Mouse (Mus musculus) ES-Bruce4 (cell line): ENCODE measurements around the gene Ttyh1. TPM values are rescaled to one million over a fixed set of nuclear protein-coding genes. Genes with fewer than 3 reads are reported as not detected.

ENCODE experiments used
- H3K27ac ChIP-seq: 2 replicates; pipeline ENCODE4 v1.5.1; 2012; ENCODE audit warnings: low read length, inconsistent platforms; ENCODE audit not compliant: insufficient read depth
- H3K27me3 ChIP-seq: 2 replicates; pipeline ENCODE4 v1.6.1; 2012; ENCODE audit warnings: mild to moderate bottlenecking, low read length, inconsistent platforms; ENCODE audit not compliant: control insufficient read depth, poor library complexity, insufficient read depth, severe bottlenecking
- H3K36me3 ChIP-seq: 2 replicates; pipeline ENCODE4 v1.6.1; 2012; ENCODE audit warnings: inconsistent platforms, mild to moderate bottlenecking, low read length, moderate library complexity; ENCODE audit not compliant: control insufficient read depth, poor library complexity, insufficient read depth, severe bottlenecking
- H3K4me1 ChIP-seq: one replicate; pipeline ENCODE4 v1.8.1; 2011; ENCODE audit warnings: low read length; ENCODE audit not compliant: control insufficient read depth, insufficient read depth
- H3K4me3 ChIP-seq: 2 replicates; pipeline ENCODE4 v1.5.1; 2011; ENCODE audit warnings: low read depth, mild to moderate bottlenecking, low read length
- H3K9ac ChIP-seq: 2 replicates; pipeline ENCODE4 v1.6.1; 2012; ENCODE audit warnings: low read depth, mild to moderate bottlenecking, inconsistent platforms; ENCODE audit not compliant: poor library complexity, severe bottlenecking
- H3K9me3 ChIP-seq: replicated peaks from 2 replicates; pipeline ENCODE4 v1.6.1; 2012; ENCODE audit warnings: mild to moderate bottlenecking, low read length, inconsistent platforms; ENCODE audit not compliant: control insufficient read depth, poor library complexity, insufficient read depth, severe bottlenecking
- CTCF ChIP-seq: IDR thresholded peaks from one replicate; pipeline ENCODE4 v1.8.1; 2011; ENCODE audit warnings: low read depth, low read length
- EP300 ChIP-seq: IDR thresholded peaks from 2 replicates; pipeline ENCODE4 v1.6.1; 2011; ENCODE audit warnings: low read depth, low read length; ENCODE audit not compliant: insufficient read depth
- POLR2A ChIP-seq: IDR thresholded peaks from one replicate; pipeline ENCODE4 v1.8.1; 2011; ENCODE audit warnings: low read length; ENCODE audit not compliant: insufficient read depth
- polyA plus RNA-seq: library from polyadenylated mRNA; stranded (reverse); fragments of >200 nt; gene quantifications from 2 replicates; pipeline ENCODE4 v1.2.4, GENCODE M21; 2011; ENCODE audit warnings: low read depth; ENCODE audit not compliant: missing spikeins, insufficient read depth, insufficient read length

Ttyh1 gene
- polyA plus RNA-seq, 1 experiment, result 22.1 TPM

- Histone ChIP-seq H3K4me3 (peak overlapping the region; percentile 43), H3K27me3 (no peaks in the 10 kb centered on the region), H3K27ac (no peak overlapping the region; the same call in 1 of the 2 replicates), H3K9me3 (no peaks in the 10 kb centered on the region), H3K9ac (peak overlapping the region; percentile 49), H3K4me1 (peaks cover 2% of the 10 kb centered on the region), H3K36me3 (no peaks in the 10 kb centered on the region)
- TF ChIP-seq POLR2A (no peak), EP300 (no peak), CTCF (no peak)
These were observed 44.4 kb downstream of the Ttyh1 start for GRCm38 (mm10) chr7:4163571-4164072.

GRCm38 (mm10) chr7:4164090-4164910 is 45.1 kb downstream of the Ttyh1 start, which contains the start of gene Cdc42ep5:
Cdc42ep5 (minus strand) TSS chr7:4164860.
- 0 out of 2 replicates have a peak, but pooled peaks have one; percentile 7 for TF ChIP-seq EP300
- TF ChIP-seq CTCF, result no peak
- no peaks in the 10 kb centered on the region for H3K9me3 ChIP-seq
- no peaks in the 10 kb centered on the region for H3K27me3 ChIP-seq
- H3K9ac ChIP-seq, result peak within 1 kb of the TSS; percentile 49
- peaks cover 2% of the 10 kb centered on the region for H3K4me1 ChIP-seq
- H3K4me3 ChIP-seq, result peak within 1 kb of the TSS; percentile 43
- H3K36me3 ChIP-seq, result no peaks in the 10 kb centered on the region
- peak within 1 kb of the TSS; percentile 55; the same call in 1 of the 2 replicates for H3K27ac ChIP-seq

- H3K4me1 ChIP-seq, result peaks cover 2% of the 10 kb centered on the region
- no peak overlapping the region for H3K9ac ChIP-seq
- H3K27me3 ChIP-seq, result no peaks in the 10 kb centered on the region
- no peak overlapping the region for H3K27ac ChIP-seq
- 0 out of 2 replicates have a peak, but pooled peaks cover 2% of the 10 kb centered on the region for H3K9me3 ChIP-seq
- no peak overlapping the region for H3K4me3 ChIP-seq
- no peak for TF ChIP-seq POLR2A
- no peak for TF ChIP-seq EP300
- TF ChIP-seq CTCF, result no peak
- no peaks in the 10 kb centered on the region for H3K36me3 ChIP-seq
These were observed 46.1 kb downstream of the Ttyh1 start for GRCm38 (mm10) chr7:4165286-4165685.

- Histone ChIP-seq H3K27me3 (no peaks in the 10 kb centered on the region), H3K36me3 (no peaks in the 10 kb centered on the region), H3K27ac (no peak overlapping the region), H3K4me3 (no peak overlapping the region), H3K9ac (no peak overlapping the region), H3K4me1 (peaks cover 2% of the 10 kb centered on the region), H3K9me3 (peaks cover 2% of the 10 kb centered on the region; the same call in 1 of the 2 replicates)
- no peak for TF ChIP-seq POLR2A
These were observed 47.9 kb downstream of the Ttyh1 start for GRCm38 (mm10) chr7:4167098-4167497.

- Histone ChIP-seq H3K9me3 (peaks cover 2% of the 10 kb centered on the region; the same call in 1 of the 2 replicates), H3K4me3 (no peak overlapping the region), H3K27ac (no peak overlapping the region), H3K9ac (no peak overlapping the region), H3K27me3 (no peaks in the 10 kb centered on the region), H3K36me3 (no peaks in the 10 kb centered on the region), H3K4me1 (no peaks in the 10 kb centered on the region)
- TF ChIP-seq POLR2A (no peak), EP300 (no peak), CTCF (no peak)
These were observed 51.2 kb downstream of the Ttyh1 start for GRCm38 (mm10) chr7:4170193-4170938.
